Mouse (Mus musculus) ovary, adult 18-20 months (tissue): ENCODE data around the gene Chrnb2.
A peak's percentile ranks its signal among the peaks of the same experiment; 100 is the strongest.
"Not testable (repeated sequence)": the region's sequence is repeated elsewhere in the genome, so short reads cannot be mapped to it uniquely, and the experiment has no call there.

ENCODE experiments used
- DNase-seq: peaks from one replicate; pipeline ENCODE4 v3.0.0; 2022; ENCODE audit warnings: low spot score, mixed read lengths

Chrnb2 gene

GRCm38 (mm10) chr3:89764119-89764724 is at the start of gene Chrnb2:
Gene Chrnb2 (minus strand): TSS chr3:89764632.
- peak; percentile 50 for DNase-seq

- no peak for DNase-seq
Observed at GRCm38 (mm10) chr3:89814051-89814450, 49.6 kb upstream of the Chrnb2 start.

GRCm38 (mm10) chr3:89812166-89812565 is 47.7 kb upstream of the Chrnb2 start:
- DNase-seq: no peak

- no peak for DNase-seq
Observed at GRCm38 (mm10) chr3:89810841-89811240, 46.4 kb upstream of the Chrnb2 start.

- no peak for DNase-seq
Observed at GRCm38 (mm10) chr3:89808638-89809037, 44.2 kb upstream of the Chrnb2 start.

GRCm38 (mm10) chr3:89807881-89808280 is 43.4 kb upstream of the Chrnb2 start:
- DNase-seq: no peak

GRCm38 (mm10) chr3:89807171-89807570 is 42.7 kb upstream of the Chrnb2 start:
- no peak for DNase-seq

- no peak for DNase-seq
Observed at GRCm38 (mm10) chr3:89806751-89807150, 42.3 kb upstream of the Chrnb2 start.

- no peak for DNase-seq
Observed at GRCm38 (mm10) chr3:89805179-89805578, 40.7 kb upstream of the Chrnb2 start.

GRCm38 (mm10) chr3:89802876-89803275 is 38.4 kb upstream of the Chrnb2 start:
- no peak for DNase-seq

- DNase-seq: no peak
Observed at GRCm38 (mm10) chr3:89801507-89801847, 37.0 kb upstream of the Chrnb2 start.

- no peak for DNase-seq
Observed at GRCm38 (mm10) chr3:89800774-89801506, 36.5 kb upstream of the Chrnb2 start.

- not testable (repeated sequence) for DNase-seq
Observed at GRCm38 (mm10) chr3:89800078-89800477, 35.6 kb upstream of the Chrnb2 start.

- DNase-seq: no peak
Observed at GRCm38 (mm10) chr3:89799476-89799875, 35.0 kb upstream of the Chrnb2 start.

GRCm38 (mm10) chr3:89798518-89798917 is 34.1 kb upstream of the Chrnb2 start:
- DNase-seq: no peak

GRCm38 (mm10) chr3:89796358-89796757 is 31.9 kb upstream of the Chrnb2 start:
- DNase-seq: no peak

GRCm38 (mm10) chr3:89795746-89796145 is 31.3 kb upstream of the Chrnb2 start:
- DNase-seq: no peak

GRCm38 (mm10) chr3:89794616-89795015 is 30.2 kb upstream of the Chrnb2 start:
- no peak for DNase-seq

- DNase-seq: no peak
Observed at GRCm38 (mm10) chr3:89788680-89789352, 24.4 kb upstream of the Chrnb2 start.

- no peak for DNase-seq
Observed at GRCm38 (mm10) chr3:89786275-89786674, 21.8 kb upstream of the Chrnb2 start.

- peak; percentile 88 for DNase-seq
Observed at GRCm38 (mm10) chr3:89784991-89785753, 20.7 kb upstream of the Chrnb2 start.

- DNase-seq: no peak
Observed at GRCm38 (mm10) chr3:89781640-89782039, 17.2 kb upstream of the Chrnb2 start.
